Mouse (Mus musculus): ENCODE measurements around the gene Lzic. TPM values are rescaled to one million over a fixed set of nuclear protein-coding genes. Genes with fewer than 3 reads are reported as not detected.

The Lzic gene
- polyA plus RNA-seq, 1 experiment from 2014 or later = 47.6 TPM

- ATAC-seq (ENCODE audit: low FRiP score, low TSS enrichment) = no peak
- H3K4me1 ChIP-seq (ENCODE audit: insufficient read depth, low read length) = no peaks in the 10 kb centered on the region
- H3K9ac ChIP-seq (replicated peaks; ENCODE audit: low read length) = no peak overlapping the region
- H3K4me2 ChIP-seq (replicated peaks; ENCODE audit: low read depth, low read length) = no peak overlapping the region
- no peak overlapping the region for H3K4me3 ChIP-seq (ENCODE audit: low read length)
- 57% methylated on average over 7 of the region's 7 CpGs for WGBS
- H3K27me3 ChIP-seq (ENCODE audit: insufficient read depth, low read length) = no peaks in the 10 kb centered on the region
- no peak overlapping the region for H3K27ac ChIP-seq (ENCODE audit: low read length)
- H3K36me3 ChIP-seq (ENCODE audit: insufficient read depth, low read length) = peaks cover 6% of the 10 kb centered on the region
- no peaks in the 10 kb centered on the region for H3K9me3 ChIP-seq (ENCODE audit: low read length)
Observed at GRCm38 (mm10) chr4:149475096-149475495, 9.9 kb upstream of the Lzic start.

DNA sequence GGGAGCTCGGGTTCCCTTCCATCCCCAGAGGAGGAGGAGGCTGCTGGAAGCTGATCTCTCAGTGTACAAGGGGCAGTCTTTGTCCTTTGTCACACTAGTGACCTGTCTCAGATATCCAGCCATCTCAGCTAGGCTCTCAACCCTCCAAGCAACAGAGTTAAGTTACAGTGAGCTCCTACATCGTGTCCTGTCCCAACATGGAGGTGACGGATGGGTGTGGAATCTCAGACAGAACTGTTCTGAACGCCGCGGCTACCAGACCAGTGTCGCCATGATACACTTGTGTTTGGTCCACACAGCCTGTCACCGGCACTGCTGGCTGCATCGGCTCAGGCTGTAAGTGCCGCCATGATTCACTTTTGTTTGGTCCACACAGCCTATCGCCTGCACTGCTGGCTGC is 8.0 kb upstream of the Lzic start, which contains the start of gene Tmem274:
Gene Tmem274, plus strand, starts transcription at position 301 of the 400 bp plus-strand sequence.
- no peak within 1 kb of the TSS for H3K4me3 ChIP-seq (ENCODE audit: low read length)
- H3K36me3 ChIP-seq (ENCODE audit: insufficient read depth, low read length) = peaks cover 6% of the 10 kb centered on the region
- H3K4me2 ChIP-seq (replicated peaks; ENCODE audit: low read depth, low read length) = no peak within 1 kb of the TSS
- H3K9me3 ChIP-seq (ENCODE audit: low read length) = no peaks in the 10 kb centered on the region
- 69% methylated on average over 11 of the region's 11 CpGs for WGBS
- H3K9ac ChIP-seq (replicated peaks; ENCODE audit: low read length) = no peak within 1 kb of the TSS
- no peaks in the 10 kb centered on the region for H3K4me1 ChIP-seq (ENCODE audit: insufficient read depth, low read length)
- no peaks in the 10 kb centered on the region for H3K27me3 ChIP-seq (ENCODE audit: insufficient read depth, low read length)
- no peak within 1 kb of the TSS for H3K27ac ChIP-seq (ENCODE audit: low read length)
- ATAC-seq (ENCODE audit: low FRiP score, low TSS enrichment) = no peak

DNA sequence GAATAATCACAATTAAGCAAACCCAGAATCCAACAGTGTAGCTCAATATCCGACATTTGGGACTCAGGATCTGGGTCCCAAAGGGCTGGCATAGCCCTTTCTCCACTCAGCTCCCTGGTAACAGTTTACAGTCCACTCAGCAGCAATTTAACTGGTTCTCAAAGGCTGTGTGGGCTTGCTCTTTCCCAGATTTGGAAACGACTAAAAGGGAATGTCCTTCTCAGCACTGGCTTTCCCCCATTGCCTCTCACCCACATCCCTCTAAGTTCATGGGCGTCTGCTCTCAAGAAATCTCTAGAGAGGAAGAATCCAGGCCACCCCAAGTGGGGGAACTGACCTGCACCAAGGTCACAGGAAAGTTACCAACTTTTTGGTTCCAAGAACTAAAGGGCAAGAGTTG is 463 bp upstream of the Lzic start:
- Histone ChIP-seq H3K36me3 (ENCODE audit: insufficient read depth, low read length) (peaks cover 19% of the 10 kb centered on the region), H3K4me2 (replicated peaks; ENCODE audit: low read depth, low read length) (peak overlapping the region; percentile 81), H3K9ac (replicated peaks; ENCODE audit: low read length) (peak overlapping the region; percentile 81), H3K4me1 (ENCODE audit: insufficient read depth, low read length) (peaks cover 12% of the 10 kb centered on the region), H3K27ac (ENCODE audit: low read length) (peak overlapping the region; percentile 82), H3K4me3 (ENCODE audit: low read length) (peak overlapping the region; percentile 74), H3K9me3 (ENCODE audit: low read length) (no peaks in the 10 kb centered on the region), H3K27me3 (ENCODE audit: insufficient read depth, low read length) (no peaks in the 10 kb centered on the region)
- 48% methylated on average over 3 of the region's 3 CpGs for WGBS
- peak; percentile 24; the same call in 1 of the 2 replicates for ATAC-seq (ENCODE audit: low FRiP score, low TSS enrichment)

DNA sequence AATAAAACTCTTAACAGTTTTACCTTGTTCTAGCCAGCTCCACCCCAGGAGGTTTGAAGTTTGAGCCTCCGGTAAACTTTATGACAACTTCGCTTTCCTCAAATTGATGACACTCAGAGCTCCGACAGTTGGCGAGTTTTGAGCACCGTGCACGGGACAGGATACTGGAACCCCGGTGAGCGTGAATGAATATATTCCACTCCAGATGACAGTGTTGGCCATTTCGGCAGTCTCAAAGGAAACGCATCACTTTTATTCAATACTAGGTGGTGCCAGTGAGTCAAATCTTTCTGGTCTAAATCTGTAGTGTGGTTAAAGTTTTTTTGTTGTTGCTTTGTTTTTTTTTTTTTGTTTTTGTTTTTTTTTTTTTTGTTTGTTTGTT is 787 bp downstream of the Lzic start:
- H3K9me3 ChIP-seq (ENCODE audit: low read length) = no peaks in the 10 kb centered on the region
- ATAC-seq (ENCODE audit: low FRiP score, low TSS enrichment) = no peak
- WGBS = under 1% methylated on average over 10 of the region's 10 CpGs

GRCm38 (mm10) chr4:149487729-149488128 is 2.7 kb downstream of the Lzic start:
- Histone ChIP-seq H3K27me3 (ENCODE audit: insufficient read depth, low read length) (no peaks in the 10 kb centered on the region), H3K4me3 (ENCODE audit: low read length) (no peak overlapping the region), H3K36me3 (ENCODE audit: insufficient read depth, low read length) (peaks cover 41% of the 10 kb centered on the region), H3K9me3 (ENCODE audit: low read length) (no peaks in the 10 kb centered on the region), H3K9ac (replicated peaks; ENCODE audit: low read length) (no peak overlapping the region), H3K27ac (ENCODE audit: low read length) (no peak overlapping the region), H3K4me2 (replicated peaks; ENCODE audit: low read depth, low read length) (no peak overlapping the region), H3K4me1 (ENCODE audit: insufficient read depth, low read length) (peaks cover 12% of the 10 kb centered on the region)
- WGBS = 93% methylated on average over 12 of the region's 12 CpGs
- ATAC-seq (ENCODE audit: low FRiP score, low TSS enrichment) = no peak

More for the DNA sequence above, 787 bp downstream of the Lzic start:
- peak overlapping the region; percentile 82 for H3K27ac ChIP-seq (ENCODE audit: low read length)
- peaks cover 28% of the 10 kb centered on the region for H3K36me3 ChIP-seq (ENCODE audit: insufficient read depth, low read length)
- H3K27me3 ChIP-seq (ENCODE audit: insufficient read depth, low read length) = no peaks in the 10 kb centered on the region
- H3K9ac ChIP-seq (replicated peaks; ENCODE audit: low read length) = peak overlapping the region; percentile 81
- peaks cover 12% of the 10 kb centered on the region for H3K4me1 ChIP-seq (ENCODE audit: insufficient read depth, low read length)
- H3K4me2 ChIP-seq (replicated peaks; ENCODE audit: low read depth, low read length) = peak overlapping the region; percentile 81
- peak overlapping the region; percentile 74 for H3K4me3 ChIP-seq (ENCODE audit: low read length)

GRCm38 (mm10) chr4:149489415-149490240 is 4.6 kb downstream of the Lzic start:
- no peak for ATAC-seq (ENCODE audit: low FRiP score, low TSS enrichment)
- H3K9me3 ChIP-seq (ENCODE audit: low read length) = no peaks in the 10 kb centered on the region
- H3K4me2 ChIP-seq (replicated peaks; ENCODE audit: low read depth, low read length) = no peak overlapping the region
- no peak overlapping the region for H3K4me3 ChIP-seq (ENCODE audit: low read length)
- peaks cover 9% of the 10 kb centered on the region for H3K4me1 ChIP-seq (ENCODE audit: insufficient read depth, low read length)
- H3K27me3 ChIP-seq (ENCODE audit: insufficient read depth, low read length) = no peaks in the 10 kb centered on the region
- WGBS = 96% methylated on average over 14 of the region's 14 CpGs
- H3K9ac ChIP-seq (replicated peaks; ENCODE audit: low read length) = no peak overlapping the region
- H3K27ac ChIP-seq (ENCODE audit: low read length) = no peak overlapping the region
- H3K36me3 ChIP-seq (ENCODE audit: insufficient read depth, low read length) = peaks cover 57% of the 10 kb centered on the region

DNA sequence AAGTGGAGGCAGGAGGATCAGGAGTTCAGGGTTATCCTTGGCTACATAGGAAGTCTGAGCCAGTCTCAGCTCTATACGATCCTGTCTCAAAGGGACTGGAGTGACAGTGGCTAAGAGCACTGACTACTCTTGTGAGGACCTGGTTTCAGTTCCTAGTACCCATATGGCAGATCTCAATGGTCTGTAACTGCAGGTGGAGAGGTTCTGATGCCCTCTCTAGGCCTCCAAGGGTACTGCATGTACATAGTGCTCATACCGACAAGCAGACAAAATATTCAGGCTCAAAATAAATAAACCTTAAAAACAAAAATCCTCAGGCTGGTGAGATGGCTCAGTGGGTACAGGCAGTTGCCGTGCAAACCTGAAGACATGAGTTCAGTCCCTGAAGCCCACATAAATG is 6.1 kb downstream of the Lzic start:
- 93% methylated on average over 3 of the region's 3 CpGs for WGBS
- H3K9me3 ChIP-seq (ENCODE audit: low read length) = no peaks in the 10 kb centered on the region
- H3K4me2 ChIP-seq (replicated peaks; ENCODE audit: low read depth, low read length) = no peak overlapping the region
- H3K4me1 ChIP-seq (ENCODE audit: insufficient read depth, low read length) = peaks cover 6% of the 10 kb centered on the region
- peaks cover 69% of the 10 kb centered on the region for H3K36me3 ChIP-seq (ENCODE audit: insufficient read depth, low read length)
- H3K27ac ChIP-seq (ENCODE audit: low read length) = no peak overlapping the region
- no peaks in the 10 kb centered on the region for H3K27me3 ChIP-seq (ENCODE audit: insufficient read depth, low read length)
- no peak overlapping the region for H3K9ac ChIP-seq (replicated peaks; ENCODE audit: low read length)
- no peak overlapping the region for H3K4me3 ChIP-seq (ENCODE audit: low read length)
- ATAC-seq (ENCODE audit: low FRiP score, low TSS enrichment) = no peak

- no peak overlapping the region for H3K9ac ChIP-seq (replicated peaks; ENCODE audit: low read length)
- no peak overlapping the region for H3K4me2 ChIP-seq (replicated peaks; ENCODE audit: low read depth, low read length)
- H3K27me3 ChIP-seq (ENCODE audit: insufficient read depth, low read length) = no peaks in the 10 kb centered on the region
- peaks cover 58% of the 10 kb centered on the region for H3K36me3 ChIP-seq (ENCODE audit: insufficient read depth, low read length)
- no peak; the same call in 1 of the 2 replicates for ATAC-seq (ENCODE audit: low FRiP score, low TSS enrichment)
- no peak overlapping the region for H3K4me3 ChIP-seq (ENCODE audit: low read length)
- no peaks in the 10 kb centered on the region for H3K4me1 ChIP-seq (ENCODE audit: insufficient read depth, low read length)
- H3K9me3 ChIP-seq (ENCODE audit: low read length) = no peaks in the 10 kb centered on the region
- H3K27ac ChIP-seq (ENCODE audit: low read length) = no peak overlapping the region
- 74% methylated on average over 2 of the region's 2 CpGs for WGBS
Observed at GRCm38 (mm10) chr4:149496612-149497011, 11.6 kb downstream of the Lzic start.

DNA sequence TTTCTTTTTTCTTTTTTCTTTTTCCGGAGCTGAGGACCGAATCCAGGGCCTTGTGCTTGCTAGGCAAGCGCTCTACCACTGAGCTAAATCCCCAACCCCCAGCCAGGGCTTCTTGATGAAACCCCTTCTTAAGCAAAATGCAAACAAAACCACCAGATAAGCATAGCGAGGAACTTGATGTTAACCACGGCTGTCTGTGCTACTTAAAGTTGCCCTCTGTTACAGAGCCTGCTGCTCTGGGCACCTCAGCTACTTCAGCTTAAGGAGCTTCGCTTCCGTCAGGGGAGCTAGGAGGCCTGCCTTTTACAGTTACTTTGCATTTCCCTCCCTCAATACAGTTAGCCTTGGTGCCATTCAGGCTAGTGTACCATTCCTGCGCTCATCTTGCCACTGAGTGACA is 13.9 kb downstream of the Lzic start:
- H3K9me3 ChIP-seq (ENCODE audit: low read length) = no peaks in the 10 kb centered on the region
- H3K9ac ChIP-seq (replicated peaks; ENCODE audit: low read length) = no peak overlapping the region
- H3K27me3 ChIP-seq (ENCODE audit: insufficient read depth, low read length) = no peaks in the 10 kb centered on the region
- H3K4me3 ChIP-seq (ENCODE audit: low read length) = no peak overlapping the region
- H3K4me2 ChIP-seq (replicated peaks; ENCODE audit: low read depth, low read length) = no peak overlapping the region
- ATAC-seq (ENCODE audit: low FRiP score, low TSS enrichment) = no peak
- H3K36me3 ChIP-seq (ENCODE audit: insufficient read depth, low read length) = peaks cover 45% of the 10 kb centered on the region
- 88% methylated on average over 8 of the region's 8 CpGs for WGBS
- no peaks in the 10 kb centered on the region for H3K4me1 ChIP-seq (ENCODE audit: insufficient read depth, low read length)
- no peak overlapping the region for H3K27ac ChIP-seq (ENCODE audit: low read length)

DNA sequence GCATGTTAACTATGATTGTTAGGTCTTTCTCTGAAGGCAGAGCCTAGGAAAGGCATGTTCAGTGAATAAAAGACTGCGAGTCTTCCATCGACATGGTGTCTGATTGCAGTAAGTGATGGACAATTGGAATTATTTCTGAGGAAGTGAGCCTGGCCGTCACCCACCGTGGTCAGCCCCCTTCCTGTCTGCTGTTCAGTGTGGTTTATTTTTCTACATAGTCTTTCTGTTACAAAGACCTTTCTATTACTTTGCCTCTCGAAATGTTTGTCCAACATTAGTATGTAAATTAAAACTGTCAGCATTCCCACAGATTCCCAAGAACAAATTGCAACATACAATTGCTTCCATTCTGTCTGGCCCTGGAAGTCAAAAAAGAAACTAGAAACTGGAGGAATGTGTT is 14.8 kb downstream of the Lzic start:
- Histone ChIP-seq H3K9me3 (ENCODE audit: low read length) (no peaks in the 10 kb centered on the region), H3K4me1 (ENCODE audit: insufficient read depth, low read length) (no peaks in the 10 kb centered on the region), H3K4me2 (replicated peaks; ENCODE audit: low read depth, low read length) (no peak overlapping the region), H3K9ac (replicated peaks; ENCODE audit: low read length) (no peak overlapping the region), H3K27me3 (ENCODE audit: insufficient read depth, low read length) (no peaks in the 10 kb centered on the region), H3K36me3 (ENCODE audit: insufficient read depth, low read length) (peaks cover 36% of the 10 kb centered on the region), H3K4me3 (ENCODE audit: low read length) (no peak overlapping the region), H3K27ac (ENCODE audit: low read length) (no peak overlapping the region)
- 75% methylated on average over 5 of the region's 5 CpGs for WGBS
- ATAC-seq (ENCODE audit: low FRiP score, low TSS enrichment) = no peak
